24 mouse cellular contexts compared by ENCODE assay signal in the genomic region with DNA sequence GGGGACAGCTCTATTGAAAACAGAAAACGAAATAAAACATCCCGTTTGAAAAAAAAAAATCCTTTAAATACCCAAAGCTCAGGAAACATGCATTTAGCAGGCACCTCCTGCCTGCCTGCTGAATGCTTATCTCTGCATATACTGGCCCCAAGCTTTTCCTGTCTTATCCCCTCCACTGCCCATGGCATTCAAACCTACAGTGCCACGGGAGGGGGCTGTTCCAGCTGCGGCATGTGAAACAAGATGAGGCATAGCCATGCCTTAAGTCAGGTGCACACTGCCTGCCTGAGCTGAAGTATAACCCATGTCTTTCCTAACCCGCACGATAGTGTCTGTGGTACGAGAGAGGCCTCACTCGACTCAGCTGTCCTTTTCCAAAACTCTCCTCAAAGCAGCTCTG. TPM values are rescaled to one million over a fixed set of nuclear protein-coding genes. Genes with fewer than 3 reads are reported as not detected.
DNase-seq lines count a peak whose midpoint lies in the region; ATAC-seq lines count a peak whose summit lies in the region.
"Had no signal": no experiment of that assay in that cellular context is flagged by ENCODE, and none has a peak within 500 bp of the region (broad histone marks: within the 10 kb centered on the region; RNA-seq: fewer than 3 reads in every experiment).

No protein-coding gene starts in this region.

- no peak for ATAC-seq in megakaryocyte, adult 5-6 weeks (ENCODE audit: poor library complexity, severe bottlenecking)
- peak; percentile 47 to 52; a peak in 3 of 4 replicates for ATAC-seq in hematopoietic stem cell, adult 5-6 weeks (replicated peaks in 1 of 2; ENCODE audit: insufficient read depth in 1 of 2, low FRiP score in 2 of 2, low TSS enrichment in 1 of 2, low read depth in 1 of 2, poor library complexity in 2 of 2, severe bottlenecking in 2 of 2)
- ATAC-seq: forebrain, embryonic 14.5 days; hindbrain, embryonic 16.5 days; inflammation-experienced regulatory T-cells, adult 6 months had no signal

- no peaks in the 10 kb centered on the region for H3K36me3 ChIP-seq in megakaryocyte, embryonic 14.5 days (replicated peaks; ENCODE audit: low read length)
- H3K36me3 ChIP-seq: embryonic facial prominence, embryonic 15.5 days; forebrain, embryonic 10.5 days; hindbrain, embryonic 12.5 days had no signal

- no peaks in the 10 kb centered on the region for H3K9me3 ChIP-seq in megakaryocyte, embryonic 14.5 days
- H3K9me3 ChIP-seq: embryonic facial prominence, embryonic 15.5 days; forebrain, embryonic 10.5 days; hindbrain, embryonic 12.5 days had no signal

- H3K4me1 ChIP-seq in megakaryocyte, embryonic 14.5 days = peaks cover 52% of the 10 kb centered on the region
- H3K4me1 ChIP-seq: forebrain, embryonic 10.5 days; hindbrain, embryonic 12.5 days had no signal

- H3K27me3 ChIP-seq in megakaryocyte, embryonic 14.5 days (replicated peaks) = no peaks in the 10 kb centered on the region
- H3K27me3 ChIP-seq: embryonic facial prominence, embryonic 15.5 days; hindbrain, embryonic 12.5 days had no signal

- peak; percentile 89 for DNase-seq in heart, adult 11 months
- no peak for DNase-seq in heart, postnatal 25 days (ENCODE audit: low spot score)
- no peak for DNase-seq in neural tube, embryonic 10.5 days (ENCODE audit: extremely low spot score, low spot score)
- DNase-seq: adrenal gland, adult 2 months; adrenal gland, postnatal 25 days; cerebellum, adult 18-20 months; cerebellum, adult 9-11 months; embryo, embryonic 11 days; gastrocnemius, postnatal 36 days; heart, adult 18-20 months; heart, postnatal 36 days had no signal

- H3K4me3 ChIP-seq in megakaryocyte, embryonic 14.5 days (replicated peaks) = peak overlapping the region; percentile 89
- H3K4me3 ChIP-seq: embryonic facial prominence, embryonic 15.5 days; erythroblast, embryonic 14.5 days; forebrain, embryonic 10.5 days; hindbrain, embryonic 12.5 days had no signal

- intact Hi-C loops in heart, postnatal 25 days (cut with DNase I) = no loop called here

RNA-seq across cellular contexts. Expression of a gene that starts 4.0 kb away (rescaled TPM):
- under 1 TPM in 1 of 2 experiments, not detected in 1; 0.36 TPM for total RNA-seq in heart, postnatal 25 days (2021)
- polyA plus RNA-seq in megakaryocyte, embryonic 14.5 days (2012; ENCODE audit: insufficient read depth, low replicate concordance) = 0.49 and 3.0 TPM in 2 replicates
- total RNA-seq in megakaryocyte, adult 5-6 weeks (2015) = not detected in 2 replicates
- not detected in 2 replicates for total RNA-seq in megakaryocyte, adult 5-6 weeks (2017)
- 0.75 TPM in 1 of 2 replicates, not detected in the other for total RNA-seq in hematopoietic stem cell, adult 5-6 weeks (2017)
- total RNA-seq: ES-E14; gastrocnemius, adult 18-20 months had no signal
- polyA plus RNA-seq: embryonic facial prominence, embryonic 11.5 days; erythroblast, embryonic 14.5 days; inflammation-experienced regulatory T-cells, adult 6 months had no signal

RNA-seq across cellular contexts. Expression of a gene that starts 19.6 kb away (rescaled TPM):
- 1 to 10 TPM; 3.5 to 7.5 TPM for total RNA-seq in heart, postnatal 25 days (2021)
- polyA plus RNA-seq in megakaryocyte, embryonic 14.5 days (2012; ENCODE audit: insufficient read depth, low replicate concordance) = 15.1 TPM in 1 of 2 replicates, not detected in the other
- total RNA-seq in megakaryocyte, adult 5-6 weeks (2015) = 2.7 and 5.0 TPM in 2 replicates
- 1.1 and 1.6 TPM in 2 replicates for total RNA-seq in megakaryocyte, adult 5-6 weeks (2017)
- 13.0 TPM in 2 replicates for total RNA-seq in hematopoietic stem cell, adult 5-6 weeks (2017)
